Mouse (Mus musculus) hindbrain, embryonic 10.5 days (tissue): ENCODE measurements around the gene Miox. TPM values are rescaled to one million over a fixed set of nuclear protein-coding genes. Genes with fewer than 3 reads are reported as not detected.

ENCODE experiments used
- DNase-seq: peaks from one replicate; pipeline ENCODE4 v3.0.0-alpha.2; 2017; ENCODE audit warnings: low spot score
- H3K27ac ChIP-seq: fragments of 300-500 bp; sonication (generic); 2 replicates; pipeline ENCODE4 v1.5.1; 2016; ENCODE audit warnings: mild to moderate bottlenecking, moderate library complexity
- H3K27me3 ChIP-seq: fragments of 300-500 bp; sonication (generic); 2 replicates; pipeline ENCODE4 v1.6.1; 2016; ENCODE audit warnings: mild to moderate bottlenecking; ENCODE audit not compliant: poor library complexity, insufficient read depth, severe bottlenecking
- H3K36me3 ChIP-seq: fragments of 300-500 bp; sonication (generic); 2 replicates; pipeline ENCODE4 v1.6.1; 2016; ENCODE audit warnings: mild to moderate bottlenecking, moderate library complexity
- H3K4me1 ChIP-seq: fragments of 300-500 bp; sonication (generic); replicated peaks from 2 replicates; pipeline ENCODE4 v1.6.1; 2016; ENCODE audit warnings: mild to moderate bottlenecking
- H3K4me3 ChIP-seq: fragments of 300-500 bp; sonication (generic); 2 replicates; pipeline ENCODE4 v1.5.1; 2016; ENCODE audit warnings: mild to moderate bottlenecking, moderate library complexity
- H3K9me3 ChIP-seq: fragments of 300-500 bp; sonication (generic); 2 replicates; pipeline ENCODE4 v1.6.1; 2016; ENCODE audit warnings: mild to moderate bottlenecking, moderate library complexity
- WGBS: fragments of 180-500 bp; shearing (Covaris S2); methylation state at CpG from one replicate; pipeline ENCODE4 v1.1.7; 2016; 5-methylcytosine and 5-hydroxymethylcytosine counted together
- polyA plus RNA-seq: library from polyadenylated mRNA; unstranded; fragments of >200 nt; fragmentation: Nextera tagmentation; extraction: Ambion mirVana; gene quantifications from 2 replicates; pipeline ENCODE4 v1.2.1, GENCODE M21; 2016

Gene Miox
- polyA plus RNA-seq, 1 experiment from 2014 or later, result not detected

GRCm38 (mm10) chr15:89355241-89356187 is 21.3 kb downstream of the Miox start, which contains the start of the genes Lmf2 and Ncaph2:
Gene Lmf2, minus strand, starts transcription at chr15:89355659.
Gene Ncaph2, plus strand, starts transcription at chr15:89355719.
- Histone ChIP-seq H3K4me3 (peak within 1 kb of the TSS; percentile 89), H3K9me3 (no peaks in the 10 kb centered on the region), H3K27ac (peak within 1 kb of the TSS; percentile 95), H3K36me3 (peaks cover 64% of the 10 kb centered on the region), H3K27me3 (no peaks in the 10 kb centered on the region), H3K4me1 (peaks cover 34% of the 10 kb centered on the region)
- DNase-seq, result peak; percentile 98
- WGBS, result under 1% methylated on average over 64 of the region's 64 CpGs

- Histone ChIP-seq H3K36me3 (peaks cover 64% of the 10 kb centered on the region), H3K27ac (peak overlapping the region; percentile 95), H3K4me3 (peak overlapping the region; percentile 89), H3K9me3 (no peaks in the 10 kb centered on the region), H3K4me1 (peaks cover 34% of the 10 kb centered on the region), H3K27me3 (no peaks in the 10 kb centered on the region)
- WGBS, result under 1% methylated on average over 15 of the region's 15 CpGs
- peak; percentile 90 for DNase-seq
These were observed 22.2 kb downstream of the Miox start for GRCm38 (mm10) chr15:89356372-89356771.

- no peak overlapping the region for H3K27ac ChIP-seq
- H3K36me3 ChIP-seq, result peaks cover 64% of the 10 kb centered on the region
- no peaks in the 10 kb centered on the region for H3K9me3 ChIP-seq
- peaks cover 32% of the 10 kb centered on the region for H3K4me1 ChIP-seq
- DNase-seq, result no peak
- H3K27me3 ChIP-seq, result no peaks in the 10 kb centered on the region
- H3K4me3 ChIP-seq, result no peak overlapping the region
- 94% methylated on average over 3 of the region's 3 CpGs for WGBS
These were observed 24.6 kb downstream of the Miox start for GRCm38 (mm10) chr15:89358784-89359183.

- Histone ChIP-seq H3K4me1 (peaks cover 5% of the 10 kb centered on the region; the same call in 1 of the 2 replicates), H3K27me3 (no peaks in the 10 kb centered on the region), H3K4me3 (no peak overlapping the region), H3K9me3 (no peaks in the 10 kb centered on the region), H3K36me3 (peaks cover 97% of the 10 kb centered on the region), H3K27ac (no peak overlapping the region)
- 95% methylated on average over 7 of the region's 7 CpGs for WGBS
- no peak for DNase-seq
These were observed 28.9 kb downstream of the Miox start for GRCm38 (mm10) chr15:89363051-89363450.

- H3K36me3 ChIP-seq, result peaks cover 100% of the 10 kb centered on the region
- H3K4me3 ChIP-seq, result no peak overlapping the region
- H3K4me1 ChIP-seq, result no peaks in the 10 kb centered on the region
- no peak for DNase-seq
- 94% methylated on average over 4 of the region's 4 CpGs for WGBS
- no peak overlapping the region for H3K27ac ChIP-seq
- no peaks in the 10 kb centered on the region for H3K9me3 ChIP-seq
- H3K27me3 ChIP-seq, result no peaks in the 10 kb centered on the region
These were observed 30.9 kb downstream of the Miox start for GRCm38 (mm10) chr15:89365141-89365551.

GRCm38 (mm10) chr15:89372068-89372467 is 37.9 kb downstream of the Miox start:
- peaks cover 61% of the 10 kb centered on the region for H3K36me3 ChIP-seq
- H3K4me1 ChIP-seq, result peaks cover 28% of the 10 kb centered on the region
- no peak for DNase-seq
- no peak overlapping the region; the same call in 1 of the 2 replicates for H3K27ac ChIP-seq
- peak overlapping the region; percentile 71; the same call in 1 of the 2 replicates for H3K4me3 ChIP-seq
- no peaks in the 10 kb centered on the region for H3K9me3 ChIP-seq
- H3K27me3 ChIP-seq, result peaks cover 18% of the 10 kb centered on the region
- 92% methylated on average over 13 of the region's 13 CpGs for WGBS

- H3K4me1 ChIP-seq, result peaks cover 33% of the 10 kb centered on the region
- peak overlapping the region; percentile 95; the same call in 1 of the 2 replicates for H3K27ac ChIP-seq
- no peak for DNase-seq
- peak overlapping the region; percentile 71 for H3K4me3 ChIP-seq
- peaks cover 56% of the 10 kb centered on the region for H3K36me3 ChIP-seq
- peaks cover 22% of the 10 kb centered on the region for H3K27me3 ChIP-seq
- H3K9me3 ChIP-seq, result no peaks in the 10 kb centered on the region
- WGBS, result 89% methylated on average over 7 of the region's 7 CpGs
These were observed 38.3 kb downstream of the Miox start for GRCm38 (mm10) chr15:89372536-89372935.

- peak; percentile 79 for DNase-seq
- Histone ChIP-seq H3K4me3 (peak overlapping the region; percentile 71), H3K27me3 (peaks cover 29% of the 10 kb centered on the region), H3K4me1 (peaks cover 39% of the 10 kb centered on the region), H3K9me3 (no peaks in the 10 kb centered on the region), H3K36me3 (peaks cover 50% of the 10 kb centered on the region), H3K27ac (peak overlapping the region; percentile 95)
- 3% methylated on average over 35 of the region's 35 CpGs for WGBS
These were observed 39.0 kb downstream of the Miox start for GRCm38 (mm10) chr15:89373027-89373761.

- H3K4me1 ChIP-seq, result peaks cover 45% of the 10 kb centered on the region
- H3K27me3 ChIP-seq, result peaks cover 35% of the 10 kb centered on the region
- no peaks in the 10 kb centered on the region for H3K9me3 ChIP-seq
- DNase-seq, result peak; percentile 97
- H3K27ac ChIP-seq, result peak within 1 kb of the TSS; percentile 95
- H3K36me3 ChIP-seq, result peaks cover 44% of the 10 kb centered on the region
- WGBS, result under 1% methylated on average over 42 of the region's 42 CpGs
- peak within 1 kb of the TSS; percentile 71 for H3K4me3 ChIP-seq
These were observed 39.6 kb downstream of the Miox start, which contains the start of gene Sco2 for GRCm38 (mm10) chr15:89373762-89374248. Gene Sco2, minus strand, starts transcription at chr15:89373846.

- WGBS, result 51% methylated on average over 9 of the region's 9 CpGs
- Histone ChIP-seq H3K27ac (peak overlapping the region; percentile 95), H3K9me3 (no peaks in the 10 kb centered on the region), H3K27me3 (peaks cover 40% of the 10 kb centered on the region), H3K36me3 (peaks cover 38% of the 10 kb centered on the region), H3K4me1 (peaks cover 51% of the 10 kb centered on the region), H3K4me3 (peak overlapping the region; percentile 71)
- no peak for DNase-seq
These were observed 40.1 kb downstream of the Miox start for GRCm38 (mm10) chr15:89374340-89374739.

GRCm38 (mm10) chr15:89374801-89375534 is 40.8 kb downstream of the Miox start:
- DNase-seq, result no peak
- Histone ChIP-seq H3K27me3 (peaks cover 47% of the 10 kb centered on the region), H3K4me3 (no peak overlapping the region), H3K9me3 (no peaks in the 10 kb centered on the region), H3K36me3 (peaks cover 32% of the 10 kb centered on the region), H3K4me1 (peaks cover 53% of the 10 kb centered on the region), H3K27ac (peak overlapping the region; percentile 95; the same call in 1 of the 2 replicates)
- 92% methylated on average over 17 of the region's 17 CpGs for WGBS

- Histone ChIP-seq H3K4me3 (no peak overlapping the region), H3K9me3 (no peaks in the 10 kb centered on the region), H3K36me3 (peaks cover 21% of the 10 kb centered on the region), H3K27ac (no peak overlapping the region), H3K27me3 (peaks cover 57% of the 10 kb centered on the region), H3K4me1 (peaks cover 53% of the 10 kb centered on the region)
- DNase-seq, result no peak
- 77% methylated on average over 7 of the region's 7 CpGs for WGBS
These were observed 41.8 kb downstream of the Miox start for GRCm38 (mm10) chr15:89376040-89376439.
